Mouse (Mus musculus): ENCODE measurements around the gene Pikfyve.

- no peak for TF ChIP-seq GATA1 (IDR thresholded peaks at IDR 0.05; ENCODE audit: borderline replicate concordance, low read length)
- TF ChIP-seq FLI1 (IDR thresholded peaks at IDR 0.05; ENCODE audit: low read length): no peak
Measured at GRCm38 (mm10) chr1:65190172-65190571, 3.7 kb downstream of the Pikfyve start.
